Mouse (Mus musculus): ENCODE results near the gene Acnat1. TPM values are rescaled to one million over a fixed set of nuclear protein-coding genes. Genes with fewer than 3 reads are reported as not detected.
"Not testable (repeated sequence)": the region's sequence is repeated elsewhere in the genome, so short reads cannot be mapped to it uniquely, and the experiment has no call there.

The Acnat1 gene
- total RNA-seq (2021): 1 to 10 TPM in 1 of 2 experiments, under 1 TPM in 1; 0.95 to 1.1 TPM
- long read RNA-seq, experiment 1: 0 reads
- long read RNA-seq, experiment 2: 0 reads

DNA sequence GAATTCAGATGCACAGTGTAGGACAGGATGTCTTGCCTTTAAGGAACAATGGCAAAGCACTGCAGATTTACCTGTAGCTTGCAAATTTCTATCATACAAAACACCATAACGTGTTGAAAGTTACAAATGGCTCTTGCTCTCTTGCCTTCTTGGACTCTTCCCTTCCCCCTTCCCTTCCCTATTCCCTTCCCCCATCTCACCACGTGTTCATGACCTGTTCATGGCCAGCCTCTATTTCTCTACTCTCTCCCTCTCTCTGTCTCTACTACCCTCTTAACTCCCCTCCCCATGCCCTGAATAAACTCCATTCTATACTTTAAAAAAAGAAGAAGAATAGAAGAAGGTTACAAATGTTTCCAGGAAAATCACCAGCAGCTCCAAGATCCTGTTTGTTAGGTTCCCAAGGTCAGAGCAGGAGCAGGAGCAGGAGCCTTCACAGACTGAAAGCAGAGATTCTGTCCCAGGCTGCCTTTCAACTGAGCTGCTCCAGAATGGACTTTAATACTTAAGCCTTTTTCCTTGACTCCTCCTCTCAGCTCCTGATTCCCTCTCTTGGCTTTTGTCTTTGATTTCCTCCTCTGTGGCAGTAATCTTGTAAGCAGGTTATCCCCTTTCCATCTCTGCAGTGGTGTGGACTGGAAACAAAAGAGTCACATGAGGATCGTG lies at the start of gene Acnat1:
Acnat1 (minus strand) TSS at position 478 of the 666 bp plus-strand sequence.
- no peak for DNase-seq

DNA sequence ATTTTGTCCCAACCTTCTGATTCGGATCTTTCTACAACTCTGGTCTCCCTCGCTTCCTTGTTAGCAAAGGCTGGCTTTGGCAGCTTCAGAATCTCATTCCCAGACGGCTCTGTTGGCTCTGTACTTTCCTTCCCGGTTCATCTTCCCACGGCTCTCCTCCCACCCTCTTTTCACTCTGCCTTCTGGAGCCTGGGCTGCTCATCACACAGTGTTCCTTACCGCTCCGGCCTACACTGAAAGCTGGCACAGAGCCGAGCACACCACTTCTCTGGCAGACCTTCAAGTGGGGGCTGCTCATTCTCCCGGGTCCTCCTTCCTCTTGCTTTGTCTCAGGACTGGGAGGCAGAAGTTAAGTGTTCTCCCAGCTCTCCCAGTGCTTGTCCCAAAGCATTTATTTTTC lies 48.9 kb upstream of the Acnat1 start:
- no peak for DNase-seq

DNA sequence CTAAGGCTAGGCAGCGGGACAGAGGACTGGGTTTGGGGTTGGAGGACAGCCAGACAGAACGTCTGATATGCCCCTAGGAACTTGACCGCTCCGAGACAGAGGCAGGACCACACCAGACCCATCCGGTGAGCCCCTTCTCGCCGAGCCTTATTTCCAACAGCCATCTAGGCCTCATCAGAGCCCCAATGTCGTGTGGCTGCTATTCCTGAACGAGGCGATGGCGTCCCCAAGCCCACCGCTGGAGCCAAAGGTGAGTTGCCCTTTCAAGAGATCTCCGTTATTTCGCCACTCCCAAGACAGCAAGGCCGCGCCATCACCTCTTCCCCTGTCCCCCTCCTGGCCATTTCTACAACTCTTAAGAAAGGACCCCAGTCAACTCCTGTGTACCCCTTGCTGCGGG lies 47.6 kb upstream of the Acnat1 start:
- DNase-seq: no peak

DNA sequence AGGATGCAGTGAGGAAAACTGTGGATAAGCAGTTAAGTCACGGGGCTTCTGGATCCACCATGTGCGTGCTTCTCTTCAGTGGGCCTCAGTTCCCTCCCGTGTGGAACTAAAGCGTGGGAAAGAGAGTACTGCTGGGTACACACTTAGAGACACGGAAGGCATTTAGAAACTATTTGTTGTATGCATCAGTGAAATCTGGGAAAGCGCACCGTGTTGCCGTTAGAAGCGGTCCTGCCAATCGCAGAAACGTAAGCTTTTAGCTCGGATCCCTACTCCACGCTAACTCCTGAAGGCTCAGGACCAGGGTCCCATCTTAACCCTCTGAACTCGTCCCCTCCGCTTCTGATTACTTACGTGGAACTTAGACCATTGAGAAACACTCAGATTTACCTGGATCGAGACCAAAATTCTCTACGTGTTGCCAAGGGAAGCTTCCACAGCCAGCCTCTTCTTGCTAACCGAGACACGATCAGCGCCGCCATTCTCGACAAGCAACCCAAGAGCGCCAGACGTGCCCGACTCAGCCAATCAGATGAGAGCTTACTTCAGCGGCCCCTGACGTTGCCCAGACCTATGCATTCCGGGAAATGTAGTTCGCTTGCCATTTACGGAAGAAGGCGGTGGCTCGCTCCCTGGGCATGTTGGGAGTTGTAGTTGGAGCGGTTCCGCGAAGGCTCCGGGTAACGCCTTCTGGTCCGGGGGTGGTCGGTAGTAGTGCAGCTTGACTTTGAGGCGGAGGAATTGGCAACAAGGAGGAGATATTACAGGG lies 47.0 kb upstream of the Acnat1 start, which contains the start of the genes Mrpl50 and Zfp189:
Mrpl50 (minus strand) TSS at position 522 of the 769 bp plus-strand sequence.
Zfp189 (plus strand) TSS at position 605 of the 769 bp plus-strand sequence.
- peak; percentile 93 to 94 for DNase-seq

DNA sequence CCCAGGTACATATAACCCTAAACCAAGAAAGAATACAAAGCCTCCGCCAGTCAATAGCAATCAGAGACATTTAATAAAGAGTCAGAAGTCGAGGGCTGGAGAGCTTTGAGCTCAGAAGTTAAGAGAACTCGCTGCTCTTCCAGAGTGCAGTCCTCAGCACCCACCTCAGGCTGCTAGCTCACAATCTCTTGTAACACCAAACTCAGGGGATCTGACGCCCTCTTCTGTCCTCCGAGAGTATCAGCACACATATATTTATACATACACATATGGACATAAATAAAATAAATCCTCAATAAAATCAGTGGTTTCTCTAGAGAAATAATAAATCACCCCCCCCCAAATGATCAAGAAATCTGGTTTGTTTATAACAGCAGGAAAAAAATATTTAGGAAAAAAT lies 45.8 kb upstream of the Acnat1 start:
- no peak for DNase-seq

DNA sequence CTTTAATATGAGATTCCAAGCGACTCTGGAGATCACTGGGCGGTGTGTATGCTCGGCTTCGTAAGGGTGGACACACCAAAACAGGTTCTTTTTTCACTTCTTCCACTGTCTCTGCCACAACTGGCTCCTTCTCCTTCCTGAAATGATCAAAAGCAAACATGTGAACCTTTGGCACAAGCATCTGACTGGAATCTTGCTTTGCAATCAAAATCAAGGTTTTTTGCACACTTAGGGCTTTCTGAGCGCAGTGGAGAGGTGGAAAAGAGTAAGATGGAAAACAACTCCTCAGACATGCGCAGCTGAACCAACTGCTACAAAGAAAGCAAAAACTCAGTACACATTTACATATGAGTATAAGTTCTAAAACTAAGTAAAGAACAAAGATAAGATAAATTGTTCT lies 40.7 kb upstream of the Acnat1 start:
- DNase-seq: no peak

DNA sequence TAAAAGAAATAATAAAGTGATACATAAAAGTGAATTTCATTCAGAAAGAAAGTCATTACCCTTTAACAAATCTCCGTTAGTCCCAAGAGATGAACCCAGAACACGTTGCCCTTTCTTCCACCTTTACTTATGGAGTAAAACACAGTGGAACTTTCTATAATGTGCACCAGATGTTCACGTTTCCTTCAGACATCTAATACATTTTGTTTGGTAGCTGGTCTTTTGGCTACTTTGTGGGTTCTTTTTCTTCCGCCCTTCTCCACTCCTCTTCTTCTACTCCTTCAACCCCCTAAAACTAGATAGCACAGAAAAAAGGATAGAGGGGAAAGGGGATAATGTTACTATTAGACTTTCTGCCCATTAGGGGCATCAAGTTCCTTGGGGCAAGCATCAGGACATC lies 38.9 kb upstream of the Acnat1 start:
- DNase-seq: no peak

DNA sequence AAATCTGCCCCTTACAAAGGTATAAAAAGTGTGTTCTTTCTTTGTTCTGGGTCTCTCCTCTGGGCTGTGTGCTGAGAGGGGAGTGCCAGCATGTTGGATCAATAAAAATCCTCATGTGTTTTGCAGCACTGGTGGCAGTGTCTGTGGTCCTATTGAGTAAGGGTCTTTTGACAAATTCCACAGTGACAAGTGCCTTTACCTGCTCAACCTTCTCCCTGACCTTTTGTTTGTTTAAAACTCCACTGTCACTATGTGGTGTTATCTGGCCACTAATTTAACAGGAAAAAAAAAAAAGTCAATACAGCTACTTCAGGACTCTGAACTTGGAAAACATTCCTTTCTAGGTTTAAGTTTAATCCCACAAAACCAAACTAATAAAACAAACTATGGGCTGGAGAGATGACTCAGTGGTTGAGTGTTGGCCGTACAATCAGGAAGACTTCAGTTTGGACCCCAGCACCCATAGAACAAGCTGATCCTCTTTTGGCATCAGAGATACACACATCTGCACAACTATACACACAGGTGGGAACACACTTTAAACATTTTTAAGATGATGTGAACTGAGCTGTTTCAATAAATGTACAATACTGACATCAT lies 36.6 kb upstream of the Acnat1 start:
- DNase-seq: not testable (repeated sequence)

DNA sequence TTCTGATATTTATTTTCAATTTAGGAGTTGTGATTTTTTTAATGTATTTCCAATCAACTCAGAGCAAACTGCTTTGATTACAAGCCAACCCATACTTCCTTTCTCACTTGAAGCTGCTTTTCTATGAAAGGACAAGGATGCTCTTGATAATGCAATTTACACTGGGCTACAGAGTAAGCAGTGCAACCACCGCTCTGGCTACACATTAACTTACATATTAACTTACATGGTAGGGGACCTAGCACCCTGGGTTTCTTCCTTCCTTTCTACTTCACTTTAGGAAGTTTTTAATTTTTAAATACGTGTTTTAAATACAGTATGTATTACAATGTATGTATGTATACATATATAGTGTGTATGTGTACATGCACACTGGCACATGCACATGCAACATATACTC lies 35.5 kb upstream of the Acnat1 start:
- DNase-seq: no peak

DNA sequence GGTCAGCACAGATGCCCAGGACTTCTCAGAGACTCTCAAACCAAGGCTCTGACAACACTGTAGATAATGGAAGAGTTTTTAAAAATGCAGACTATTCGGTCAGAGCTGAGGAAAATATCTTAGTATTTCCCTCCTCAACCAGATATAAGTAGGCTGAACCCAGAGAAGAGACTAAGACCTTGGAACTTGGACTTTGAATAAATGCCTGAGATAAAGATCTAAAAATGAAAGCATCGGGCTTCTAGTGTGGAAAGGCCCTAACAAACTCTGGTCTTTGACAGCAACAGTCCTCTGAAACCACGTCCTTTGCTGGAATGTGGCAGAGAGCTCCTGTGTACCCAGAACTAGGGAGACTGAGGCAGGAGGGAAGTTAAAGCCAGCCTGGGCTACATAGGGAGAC lies 32.7 kb upstream of the Acnat1 start, which contains the start of gene Baat:
Baat (minus strand) TSS at position 172 of the 400 bp plus-strand sequence.
- DNase-seq: no peak

DNA sequence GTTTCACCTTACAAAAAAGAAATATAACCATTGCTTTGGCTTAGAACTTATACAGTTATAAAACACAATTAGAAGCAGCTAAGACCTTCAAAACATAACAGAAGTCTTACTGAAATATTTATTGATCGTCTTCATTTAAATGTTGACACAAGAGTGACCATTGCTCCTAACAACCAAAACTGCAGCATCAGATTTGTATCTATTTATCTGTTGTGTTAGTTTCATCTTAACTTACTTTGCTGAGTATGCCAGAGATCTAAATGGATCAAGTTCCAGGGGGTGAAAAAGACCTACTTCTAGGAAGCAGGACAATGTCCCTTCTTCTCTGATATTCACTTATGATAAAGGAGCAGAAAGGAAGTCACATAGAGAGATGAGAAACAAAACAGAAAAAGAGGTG lies 29.9 kb upstream of the Acnat1 start:
- no peak for DNase-seq

DNA sequence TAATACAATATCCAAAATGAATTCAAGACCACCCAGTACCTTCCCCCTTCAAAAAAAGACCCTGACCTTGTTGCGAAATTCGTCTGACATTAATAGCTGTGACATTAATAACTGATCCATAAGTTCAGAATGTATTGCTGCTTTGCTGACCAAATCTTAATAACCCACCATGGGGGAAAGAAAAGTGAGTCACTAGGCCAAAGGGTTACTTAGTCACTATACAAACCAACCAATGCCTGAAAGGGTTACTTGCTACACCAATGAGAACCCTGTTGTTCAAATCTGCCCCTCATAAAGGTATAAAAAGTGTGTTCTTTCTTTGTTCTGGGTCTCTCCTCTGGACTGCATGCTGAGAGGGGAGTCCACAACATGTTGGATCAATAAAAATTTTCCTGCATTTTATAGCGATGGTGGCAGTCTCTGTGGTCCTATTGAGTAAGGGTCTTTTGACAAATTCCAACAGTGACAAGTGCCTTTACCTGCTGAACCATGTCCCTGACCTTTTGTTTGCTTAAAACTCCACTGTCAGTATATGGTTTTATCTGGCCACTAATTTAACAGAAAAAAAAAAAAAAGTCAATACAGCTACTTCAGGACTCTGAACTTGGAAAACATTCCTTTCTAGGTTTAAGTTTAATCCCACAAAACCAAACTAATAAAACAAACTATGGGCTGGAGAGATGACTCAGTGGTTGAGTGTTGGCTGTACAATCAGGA lies 12.4 kb upstream of the Acnat1 start:
- DNase-seq: not testable (repeated sequence)

DNA sequence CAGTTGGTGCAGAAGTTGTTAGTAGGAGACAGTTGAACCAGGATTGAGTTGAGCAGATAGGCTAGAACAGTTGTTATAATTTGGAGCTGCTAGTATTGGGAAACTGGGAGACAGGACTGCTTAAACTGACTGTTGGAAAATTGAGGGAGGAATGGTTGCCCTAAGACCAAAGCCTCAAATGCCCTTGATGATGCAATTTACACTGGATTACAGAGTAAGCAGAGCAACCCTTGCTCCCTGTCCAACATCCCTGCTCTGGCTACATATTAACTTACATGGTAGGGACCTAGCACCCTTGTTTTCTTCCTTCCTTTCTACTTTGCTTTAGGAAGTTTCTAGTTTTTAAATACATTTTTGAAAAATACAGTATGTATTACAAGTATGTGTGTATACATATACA lies 11.7 kb upstream of the Acnat1 start:
- no peak for DNase-seq

DNA sequence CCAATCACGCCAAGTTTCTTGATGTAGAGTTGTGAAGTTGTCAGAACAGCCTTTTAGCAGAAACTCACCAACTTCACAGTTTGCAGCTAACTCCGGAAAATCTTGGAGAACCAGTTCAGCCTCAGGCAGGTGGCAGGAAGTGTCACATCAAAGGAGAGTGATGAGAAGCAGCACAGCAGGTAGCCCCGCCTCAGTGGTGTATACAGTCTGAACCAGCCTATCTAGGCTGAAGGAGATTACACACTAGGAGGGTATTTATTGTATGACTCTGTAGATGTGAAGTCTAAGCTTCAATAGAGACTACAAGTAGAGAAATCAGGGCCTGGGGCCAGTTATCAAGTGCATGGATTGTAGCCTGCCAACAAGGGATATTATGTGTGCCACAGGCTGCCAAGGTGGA lies 7.2 kb upstream of the Acnat1 start:
- DNase-seq: no peak

DNA sequence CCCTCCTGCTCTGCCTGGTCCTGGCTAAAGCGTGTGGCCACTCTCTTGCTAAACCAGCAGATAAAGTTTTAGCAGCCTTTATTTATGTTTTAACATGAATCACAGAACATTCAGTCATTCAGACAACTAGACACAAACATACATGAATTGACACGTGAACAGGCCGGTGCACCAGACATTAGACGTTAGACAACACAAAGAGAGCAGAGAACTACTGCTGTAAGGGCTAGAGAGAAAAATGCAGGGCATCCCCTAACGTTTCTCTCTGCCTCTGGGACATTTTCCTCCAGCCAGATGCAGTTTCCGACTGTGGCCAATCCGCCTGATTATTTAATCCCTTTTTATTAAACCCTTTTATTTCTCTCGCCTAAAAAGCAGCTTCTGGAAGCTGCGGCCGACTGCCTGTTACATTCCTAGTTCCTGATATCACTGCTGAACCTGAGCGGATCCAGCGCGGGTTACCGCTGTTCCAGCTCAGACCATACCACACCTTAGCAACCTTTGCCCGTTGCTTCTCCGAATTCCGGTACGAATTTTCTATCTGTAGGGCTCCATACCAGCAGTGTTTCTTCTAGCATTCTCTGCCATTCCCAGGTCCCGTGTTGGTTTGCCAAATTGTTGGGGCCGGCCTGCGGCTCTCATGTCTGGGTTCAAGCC lies 6.5 kb upstream of the Acnat1 start:
- DNase-seq: no peak

DNA sequence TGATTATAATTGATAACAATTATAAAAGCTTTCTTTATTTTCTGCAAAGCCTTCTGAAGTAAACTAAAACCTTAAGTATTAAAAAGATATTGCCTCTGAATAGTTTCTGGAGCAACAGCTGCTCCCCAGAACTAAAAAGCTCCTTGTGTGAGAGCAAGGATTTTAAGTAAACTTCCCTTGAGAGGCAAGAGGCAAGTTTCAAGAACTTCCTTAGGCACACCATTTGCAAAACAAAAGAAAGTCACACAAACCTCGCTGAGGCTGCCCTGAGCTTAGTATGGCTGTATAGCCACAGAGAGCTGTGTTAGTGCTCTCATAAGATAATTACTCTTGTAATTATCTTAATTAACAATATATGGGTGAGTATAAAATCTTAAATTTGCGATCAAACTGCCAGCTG lies 5.3 kb upstream of the Acnat1 start:
- DNase-seq: not testable (repeated sequence)

DNA sequence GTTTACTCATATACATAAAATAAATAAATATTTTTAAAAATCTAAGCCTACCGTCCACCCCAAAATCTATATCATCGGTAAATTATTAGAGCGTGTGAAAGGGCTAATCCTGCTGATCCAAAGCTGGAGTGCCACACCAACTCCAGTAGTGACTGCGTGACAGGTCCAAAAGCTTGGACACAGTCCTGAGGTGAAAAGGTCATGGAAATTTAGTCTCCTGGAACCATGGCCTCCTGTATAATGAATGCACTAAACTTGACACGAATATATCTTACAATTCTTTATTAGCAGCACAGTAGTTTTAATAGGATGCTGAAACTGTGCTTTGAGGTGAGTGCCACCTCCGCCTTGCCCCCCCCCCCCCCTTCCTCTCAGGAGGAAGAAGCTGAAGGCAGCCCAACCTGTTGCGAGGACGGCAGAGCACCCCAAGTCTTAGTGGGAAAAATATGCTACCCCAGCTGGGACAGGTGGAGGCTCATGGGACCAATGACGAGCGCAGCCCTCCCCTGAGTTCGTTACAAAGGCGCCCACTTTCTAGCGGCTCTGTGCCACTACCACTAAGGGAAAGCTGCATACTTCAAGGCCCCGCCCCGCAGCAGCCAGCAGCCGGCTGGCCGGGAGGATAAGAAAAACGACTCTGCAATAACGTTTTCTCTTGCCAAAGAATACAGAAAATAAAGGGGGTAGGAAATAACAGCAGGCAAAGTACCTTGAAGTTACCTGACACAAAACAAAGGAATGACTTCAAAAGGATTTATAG lies 4.6 kb upstream of the Acnat1 start:
- DNase-seq: peak; percentile 32 to 55

DNA sequence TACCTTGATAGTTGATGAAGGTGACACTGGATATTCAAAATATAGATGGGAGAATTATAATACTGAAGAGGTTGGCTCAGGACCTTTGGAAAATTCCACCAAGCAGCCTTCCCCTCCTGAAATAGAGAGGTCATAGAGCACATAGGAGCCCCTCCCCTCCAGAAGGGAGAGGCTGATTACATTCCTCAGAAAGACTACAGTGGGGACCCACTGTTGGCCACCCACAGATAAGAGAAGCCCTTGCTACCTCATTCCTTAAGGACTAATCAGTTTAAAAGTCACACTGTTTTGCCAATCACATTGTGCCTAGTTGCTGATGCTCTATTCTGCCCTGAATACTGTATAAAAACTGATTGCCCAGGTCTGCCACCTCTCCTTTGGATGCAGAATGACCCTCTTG lies 871 bp upstream of the Acnat1 start:
- no peak for DNase-seq

DNA sequence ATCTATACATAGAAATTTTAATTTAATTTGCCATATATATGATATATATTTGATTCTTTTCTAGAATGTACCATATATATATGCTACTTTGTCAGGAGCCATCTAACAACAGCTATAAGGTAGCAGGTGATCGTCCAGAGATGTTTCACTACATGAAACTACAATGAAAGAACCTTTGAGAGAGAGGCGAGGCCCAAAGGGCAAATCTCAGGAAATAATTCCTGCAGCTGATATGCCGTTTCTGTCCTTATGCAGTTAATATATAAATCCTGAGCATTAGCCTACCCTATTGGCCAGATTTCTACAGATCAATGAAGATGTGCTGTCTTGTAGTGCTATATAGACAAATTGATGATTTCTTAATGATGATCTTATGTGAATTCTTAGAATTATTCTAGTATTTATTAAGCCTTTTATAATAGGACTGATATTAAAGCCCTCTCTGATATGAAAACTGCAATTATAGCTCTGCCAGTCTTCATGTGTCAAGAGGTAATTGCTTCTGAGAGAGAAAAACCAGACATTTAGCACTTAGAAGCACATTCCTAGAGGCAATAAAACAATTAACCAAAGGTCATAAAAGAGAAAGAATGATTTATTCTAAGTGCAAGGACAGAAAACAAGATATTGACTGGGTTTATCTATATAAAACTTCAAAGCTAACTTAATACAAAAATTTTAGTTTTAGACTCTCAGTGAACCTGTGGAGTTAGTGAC lies 4.1 kb downstream of the Acnat1 start:
- no peak for DNase-seq

DNA sequence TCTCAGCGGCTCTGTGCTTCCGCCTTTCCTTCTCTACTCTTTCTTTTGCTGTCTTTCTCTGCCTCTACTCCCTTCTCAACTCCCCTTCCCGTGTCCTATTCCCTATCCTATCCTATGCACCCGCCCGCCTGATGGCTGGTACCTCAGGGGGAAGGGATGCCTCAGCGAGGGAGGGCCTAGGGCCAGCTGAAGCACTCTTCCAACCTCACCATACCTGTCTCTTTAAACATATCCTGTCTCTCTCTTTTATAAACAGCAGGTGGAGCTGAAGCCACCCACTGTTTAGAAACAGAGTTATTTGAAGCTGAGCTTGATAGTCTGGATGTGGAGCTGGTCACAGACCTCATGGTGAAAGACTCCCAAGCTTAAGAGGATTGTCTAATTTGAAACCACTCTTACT lies 6.4 kb downstream of the Acnat1 start:
- DNase-seq: no peak
